Mouse (Mus musculus) c-Kit-positive CD71-negative TER-119-negative erythroid progenitor cells, embryonic 14.5 days (primary cell): ENCODE data around the gene Cox11.

Experiments used
- DNase-seq: peaks from one replicate; pipeline ENCODE4 v3.0.0-alpha.2; 2013; ENCODE audit warnings: low read depth

The Cox11 gene

DNA sequence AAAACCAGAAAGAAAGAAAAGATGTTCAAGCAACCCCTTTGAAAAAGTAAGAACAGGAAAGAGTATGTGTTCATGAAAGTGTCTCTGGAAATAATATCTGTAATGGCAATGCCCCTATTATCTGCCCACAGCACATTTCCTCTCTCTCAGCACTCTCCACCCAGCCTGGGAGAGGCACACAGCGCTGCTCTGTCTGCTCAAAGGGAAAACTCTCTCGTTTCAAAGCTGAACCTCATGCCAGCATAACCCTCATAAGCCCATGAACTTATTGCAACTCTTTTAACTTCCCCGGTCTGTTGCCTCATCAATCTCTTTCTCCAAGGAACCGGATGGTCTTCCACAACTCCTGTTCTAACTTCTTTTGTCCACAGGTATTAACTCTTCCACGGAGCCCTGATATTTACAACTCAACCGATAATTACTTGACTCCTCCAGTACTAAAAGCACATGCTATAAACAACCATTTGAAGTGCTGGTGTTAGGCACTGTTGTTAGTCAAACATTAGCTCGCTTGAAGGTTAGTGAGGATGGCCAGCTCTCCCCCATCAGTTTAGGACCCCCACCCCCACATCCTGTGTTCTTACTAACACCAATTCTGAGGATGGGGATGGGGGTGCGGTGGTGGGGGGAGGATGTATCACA is 26.5 kb downstream of the Cox11 start:
- no peak for DNase-seq

DNA sequence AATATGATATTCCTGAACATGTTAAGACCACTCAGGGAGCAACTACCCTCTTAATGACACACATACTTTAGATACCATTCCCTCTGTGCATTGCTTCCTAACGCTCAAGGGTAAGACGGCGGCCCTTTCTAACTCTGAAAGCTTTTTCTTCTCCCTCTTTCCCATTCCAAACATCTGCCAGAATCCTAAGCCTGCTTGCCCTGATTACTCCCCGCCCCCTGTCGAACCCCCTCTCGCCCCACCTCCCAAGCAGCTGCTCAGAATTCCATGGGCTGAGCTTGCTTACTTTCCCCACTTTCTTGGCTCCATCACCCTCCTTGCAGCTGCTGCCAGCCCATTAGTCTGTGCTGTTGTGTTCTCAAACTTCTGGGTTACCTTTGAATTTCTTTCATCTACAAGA is 27.2 kb downstream of the Cox11 start:
- no peak for DNase-seq

DNA sequence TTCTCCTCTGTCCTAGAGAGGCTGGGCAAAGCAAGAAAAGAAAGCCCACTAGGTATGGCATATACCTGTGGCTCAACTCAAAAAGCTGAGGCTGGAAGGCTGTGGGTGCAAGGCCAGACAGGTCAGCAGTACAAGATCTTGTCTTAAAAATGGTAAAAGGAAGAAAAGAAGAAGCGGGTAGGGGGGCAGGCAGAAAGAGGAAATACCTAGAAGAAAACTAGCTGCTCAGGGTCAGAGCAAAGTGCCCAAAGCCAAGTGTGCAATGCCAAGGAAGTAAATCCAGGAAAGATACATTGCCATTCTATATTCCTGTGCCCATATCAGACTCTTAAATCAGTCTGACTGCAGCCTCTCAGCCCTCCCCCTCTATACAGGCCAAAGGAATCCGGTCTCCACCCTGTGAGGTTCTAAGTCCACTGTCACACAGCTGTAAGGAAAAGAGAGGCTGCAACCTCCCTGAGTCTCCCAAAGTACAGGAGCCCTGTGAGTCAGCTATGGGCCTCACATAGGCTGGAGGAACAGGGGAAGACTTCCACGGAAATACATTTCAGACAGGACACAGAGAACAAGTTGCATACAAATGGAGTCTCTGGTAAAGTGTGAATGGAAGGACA is 28.3 kb downstream of the Cox11 start:
- DNase-seq: no peak

DNA sequence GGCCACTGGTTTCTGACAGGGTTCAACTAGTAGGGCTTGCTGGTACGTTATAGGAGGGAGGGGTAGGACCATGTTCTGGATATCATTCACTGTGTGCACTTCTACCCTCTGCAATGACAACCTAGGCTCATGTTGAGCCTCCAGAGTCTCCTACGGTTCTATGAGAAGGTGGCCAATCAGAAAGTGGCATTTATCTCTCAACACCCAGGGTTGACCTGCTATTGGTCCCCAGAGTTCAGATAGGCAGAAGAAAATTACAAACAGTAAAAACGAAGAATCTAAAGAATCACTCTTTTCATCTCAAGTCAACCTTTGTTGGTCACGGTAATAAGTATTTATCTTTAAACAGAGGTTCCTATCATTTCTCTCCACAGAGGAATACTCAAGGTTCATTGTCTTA is 28.9 kb downstream of the Cox11 start:
- no peak for DNase-seq

DNA sequence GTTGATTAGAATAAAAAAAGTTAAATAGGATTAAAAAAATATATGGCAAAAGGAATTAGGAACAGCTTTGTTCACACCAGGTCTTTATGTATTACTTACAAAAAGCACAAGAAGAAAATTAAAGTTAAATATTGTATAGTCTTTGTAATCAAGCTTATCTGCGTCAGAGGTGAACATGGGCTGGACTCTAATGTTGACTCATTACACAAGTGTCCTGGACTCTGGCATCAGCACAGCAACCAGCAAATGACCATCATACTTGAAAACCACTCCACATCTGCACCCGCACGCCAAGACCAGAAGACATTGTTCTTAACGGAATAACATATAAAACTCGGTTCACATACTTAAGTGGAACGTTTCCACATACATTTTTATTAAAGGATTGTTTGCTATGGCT is 29.4 kb downstream of the Cox11 start:
- no peak for DNase-seq

DNA sequence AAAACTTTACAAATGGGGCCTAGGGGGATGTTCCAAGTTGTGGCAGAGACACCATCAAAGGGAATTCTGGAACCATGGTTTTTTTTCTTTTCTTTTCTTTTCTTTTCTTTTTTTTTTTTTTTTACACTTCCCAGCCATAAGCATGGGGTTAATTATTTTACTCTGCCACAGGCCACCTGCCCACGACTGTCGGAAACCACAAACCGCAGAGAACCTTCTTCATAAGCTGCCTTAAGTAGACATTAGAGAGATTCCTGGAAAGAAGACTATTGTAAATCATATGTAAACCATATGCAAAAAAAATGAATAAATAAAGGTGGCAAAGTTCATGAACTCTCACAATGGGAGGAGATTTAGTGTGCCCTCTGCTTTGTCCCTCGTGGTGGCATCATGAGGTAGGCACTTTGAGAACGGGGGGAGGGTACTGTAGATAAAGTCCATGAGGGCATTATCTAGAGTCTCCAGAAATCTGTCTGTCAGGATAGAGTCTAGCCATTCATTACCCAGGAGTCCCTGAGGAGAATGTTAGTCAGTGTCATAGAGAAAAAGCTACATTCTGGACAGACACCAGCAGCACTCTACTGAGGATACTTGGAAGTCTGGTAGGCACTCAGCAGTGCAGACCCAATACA is 37.6 kb downstream of the Cox11 start:
- no peak for DNase-seq

DNA sequence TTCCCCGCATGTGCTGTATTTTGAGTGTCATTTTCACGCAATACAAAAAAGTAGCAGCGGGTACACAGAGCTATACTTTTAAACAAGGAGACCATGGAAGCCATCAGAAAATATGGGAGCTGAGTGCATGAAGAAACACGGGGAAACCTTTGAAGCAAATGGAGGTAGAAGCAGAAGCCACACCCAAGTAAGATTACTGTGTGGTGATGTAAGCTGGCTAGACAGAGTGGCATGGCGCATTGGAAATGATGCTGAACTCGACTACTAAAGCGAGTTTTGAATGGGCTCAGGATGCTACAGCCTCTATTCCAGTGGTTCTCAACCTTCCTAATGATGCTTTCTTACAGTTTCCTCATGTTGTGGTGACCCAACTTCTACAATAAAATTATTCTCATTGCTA is 39.1 kb downstream of the Cox11 start:
- DNase-seq: no peak

DNA sequence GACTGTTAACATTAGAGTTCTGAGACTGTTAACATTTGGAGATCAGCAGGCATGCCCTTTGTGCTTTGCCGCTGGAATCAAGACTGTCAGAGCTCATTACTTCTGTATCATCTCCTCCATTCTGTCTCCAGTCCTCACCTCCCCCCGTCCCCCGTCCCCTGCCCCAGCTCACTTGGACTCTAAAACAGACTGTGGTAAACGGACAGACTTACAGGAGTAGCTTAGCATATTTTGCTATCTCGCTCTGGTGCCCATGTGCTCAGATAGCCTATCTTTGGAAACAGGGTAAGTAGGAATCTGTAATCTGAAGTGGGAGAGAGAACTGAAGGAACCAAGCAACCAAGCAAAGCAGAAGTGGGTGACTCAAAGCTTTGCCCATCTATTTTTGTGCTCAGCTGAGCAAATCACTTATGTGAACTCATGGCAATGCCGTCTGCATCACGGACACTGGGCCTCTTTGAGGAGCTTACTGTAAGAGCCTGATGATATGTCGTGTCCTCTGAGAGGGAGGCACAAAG is 39.9 kb downstream of the Cox11 start:
- DNase-seq: no peak

DNA sequence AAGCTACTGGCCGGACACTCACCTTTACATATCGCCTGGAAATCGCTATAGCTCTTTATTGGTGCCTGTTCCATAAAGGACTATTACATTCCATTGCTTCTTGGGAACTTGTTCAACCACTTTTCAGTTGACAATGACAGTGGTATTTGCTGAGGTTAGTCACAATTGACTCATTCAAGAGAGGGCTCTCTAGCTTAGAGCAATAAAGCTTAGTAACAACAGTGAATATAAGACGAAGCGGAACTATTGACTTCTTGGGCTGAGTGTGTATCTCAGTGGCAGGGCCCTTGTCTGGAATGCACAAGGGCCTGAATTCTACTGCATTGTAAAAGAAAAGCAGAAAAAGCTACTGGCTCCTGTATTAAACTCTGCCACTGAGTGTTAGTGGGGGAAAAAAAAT is 40.6 kb downstream of the Cox11 start:
- no peak for DNase-seq

DNA sequence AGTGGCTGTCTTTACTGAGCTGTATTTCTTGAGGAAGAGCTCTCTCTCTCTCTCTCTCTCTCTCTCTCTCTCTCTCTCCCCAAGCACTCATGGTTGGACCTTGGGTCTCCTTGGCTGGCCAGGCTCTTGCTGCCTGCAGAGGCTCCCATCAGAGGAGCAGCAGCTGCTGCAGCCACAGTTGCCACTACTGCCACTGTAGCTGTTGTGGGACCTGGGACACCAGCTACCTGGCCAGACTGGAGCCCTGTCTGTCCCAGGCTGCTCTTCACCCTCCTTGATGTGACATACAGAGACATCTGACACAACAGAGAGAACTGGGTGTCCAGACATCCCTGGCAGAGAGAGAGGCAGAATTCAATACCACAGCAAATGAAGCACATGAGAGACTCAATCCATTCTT is 43.2 kb downstream of the Cox11 start:
- DNase-seq: no peak

DNA sequence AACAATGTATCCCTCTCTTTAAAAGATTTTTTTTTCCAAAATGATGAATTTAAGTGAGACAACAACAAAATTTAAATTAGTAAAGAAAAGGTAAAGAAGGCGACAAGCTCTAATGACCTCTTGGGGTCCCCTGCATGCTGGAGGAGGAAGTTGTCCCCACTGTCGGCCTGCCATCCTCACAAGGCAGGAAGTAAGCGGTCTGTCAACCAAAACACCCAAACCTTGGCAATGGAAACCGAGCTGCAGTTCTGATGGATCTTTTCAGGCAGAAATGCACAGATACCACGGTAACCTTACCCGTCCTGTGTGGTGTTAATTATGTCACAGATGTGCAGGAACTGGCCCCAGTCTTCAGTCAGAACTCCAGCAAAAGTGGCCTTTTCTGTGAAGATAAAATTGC is 46.8 kb downstream of the Cox11 start:
- no peak for DNase-seq

DNA sequence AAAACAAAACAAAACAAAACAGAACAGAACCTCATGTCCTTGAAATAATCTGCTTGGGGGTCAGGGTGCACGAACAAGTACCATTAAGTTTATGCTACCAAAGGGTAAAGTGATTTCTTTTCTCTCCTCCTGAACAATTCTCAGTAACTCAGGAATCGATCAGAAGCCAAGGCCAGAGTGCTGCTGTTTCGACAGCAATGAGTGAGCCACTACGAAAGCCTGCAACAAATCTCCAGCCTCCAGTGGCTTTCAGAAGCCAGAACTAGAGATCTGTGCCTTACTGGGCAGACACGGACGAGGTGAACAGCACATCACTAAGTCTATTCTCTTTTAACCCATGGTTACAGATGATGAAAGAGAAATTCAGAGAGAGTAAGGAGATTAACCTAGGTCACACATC is 47.2 kb downstream of the Cox11 start:
- no peak for DNase-seq

DNA sequence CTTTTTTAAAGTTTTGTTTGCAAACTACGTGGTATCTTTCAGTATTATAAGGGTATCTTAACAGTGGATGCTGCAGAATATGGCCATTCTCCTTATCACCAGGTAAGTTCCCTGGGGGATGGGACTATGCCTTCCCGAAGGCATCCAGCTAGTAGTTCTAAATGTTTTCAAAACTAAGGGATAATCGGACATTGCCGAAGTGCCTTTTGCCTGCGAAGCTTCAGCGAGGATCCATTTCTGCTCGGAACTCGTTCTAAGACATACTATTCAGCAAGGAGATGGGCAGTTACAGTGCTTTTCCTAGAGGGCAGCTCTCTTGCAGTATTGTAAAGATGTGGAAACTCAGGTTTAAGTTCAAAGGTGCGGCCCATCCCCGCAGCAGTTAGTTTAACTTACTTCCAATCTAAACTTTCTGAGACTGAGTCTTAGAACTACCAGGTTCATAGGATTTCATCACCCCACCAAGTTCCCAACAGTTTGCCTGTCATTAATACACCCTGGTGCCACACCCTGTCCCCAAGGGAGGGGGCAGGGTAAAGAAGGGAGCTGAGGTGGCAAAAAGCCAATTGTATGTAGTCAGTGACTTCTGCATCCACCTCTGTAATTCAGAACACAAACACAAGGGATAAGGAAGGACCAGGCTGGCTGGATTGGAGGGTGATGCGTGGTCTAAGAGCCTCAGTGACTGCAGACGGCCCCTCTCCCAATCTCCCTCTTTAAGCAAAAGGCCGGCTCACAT is 48.5 kb downstream of the Cox11 start:
- no peak for DNase-seq

DNA sequence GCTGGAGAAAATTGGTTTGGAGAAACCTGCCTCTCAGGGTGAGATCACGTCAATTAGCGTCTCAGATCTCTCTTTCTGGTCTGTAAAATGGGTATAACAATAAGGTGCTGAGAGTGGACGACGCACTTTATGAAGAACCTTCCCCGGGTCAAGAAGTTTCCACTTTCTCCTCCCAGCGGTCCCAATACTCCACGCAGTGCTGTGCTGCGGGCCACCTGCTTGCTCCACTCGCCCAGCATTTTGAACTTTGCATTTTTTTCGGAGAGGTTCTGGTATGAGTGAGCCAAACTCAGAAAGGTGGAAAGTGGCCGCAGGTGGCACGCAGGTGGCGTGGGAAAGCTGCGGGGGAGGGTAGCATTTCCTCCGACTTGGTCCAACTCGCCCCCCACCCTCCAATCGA is 49.1 kb downstream of the Cox11 start:
- DNase-seq: no peak

DNA sequence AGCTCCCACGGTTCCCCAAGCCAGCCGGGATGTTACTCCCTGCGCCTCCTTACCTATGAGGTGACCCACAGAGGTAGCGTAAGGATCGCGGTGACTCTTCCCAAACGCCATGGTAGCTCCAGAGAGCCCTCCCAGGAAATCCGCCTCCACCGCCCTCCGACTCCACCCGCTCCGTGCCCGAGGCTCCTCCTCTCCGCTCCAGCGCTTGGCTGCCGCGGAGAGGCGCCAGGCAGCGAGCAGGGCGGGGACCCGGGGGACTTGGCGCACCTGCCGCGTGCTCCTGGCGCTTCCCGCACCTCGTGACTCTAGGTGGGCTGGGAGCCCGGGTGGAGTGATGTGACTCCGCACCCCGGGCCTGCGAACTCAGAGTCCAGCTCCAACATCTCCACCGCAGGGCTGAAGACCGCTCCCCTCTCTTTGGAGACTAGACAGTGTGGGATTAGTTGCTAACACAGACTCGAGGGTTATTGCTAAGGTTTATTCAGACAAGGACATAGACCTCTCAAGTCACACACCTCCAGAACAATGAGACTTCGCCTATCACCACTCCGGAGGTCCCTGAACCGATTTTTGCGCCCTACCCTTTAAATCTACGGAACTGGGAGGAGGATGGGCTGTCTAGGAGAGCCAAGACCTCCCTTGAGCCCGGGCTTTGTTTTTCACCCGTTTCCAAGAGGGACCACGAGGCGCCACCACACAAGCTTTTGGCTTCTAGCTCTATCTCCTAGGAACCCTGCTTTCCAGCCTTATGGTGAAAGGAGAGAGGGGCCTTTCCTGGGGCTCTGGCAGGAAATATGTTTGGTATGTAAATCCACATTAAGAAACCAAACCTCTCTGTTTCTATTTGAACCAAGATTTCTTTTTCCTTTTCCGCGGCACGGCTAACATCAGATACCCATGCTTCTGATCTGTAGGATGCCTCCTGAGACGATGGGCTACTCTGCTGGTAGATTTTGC is 49.8 kb downstream of the Cox11 start, which contains the start of gene Tom1l1:
Gene Tom1l1, minus strand, starts transcription at position 907 of the 957 bp plus-strand sequence.
- DNase-seq: no peak

DNA sequence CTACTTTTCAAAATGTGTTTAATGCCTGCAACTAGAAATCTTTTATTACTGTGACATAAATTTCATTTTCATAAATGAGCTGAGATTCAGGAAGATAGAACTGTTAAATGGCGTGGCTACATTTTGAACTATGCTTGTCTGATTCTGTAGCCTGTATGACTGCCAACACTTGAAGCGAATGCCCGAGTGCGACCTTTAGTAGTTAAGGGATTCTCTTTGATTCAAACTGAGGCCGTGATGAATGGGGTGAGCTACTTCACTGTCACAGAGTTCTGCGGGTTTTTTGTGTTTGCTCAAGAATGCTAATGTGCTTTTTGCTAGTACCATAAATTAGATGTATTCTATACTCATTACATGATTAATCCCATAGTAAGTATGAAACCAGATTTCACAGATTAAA is 52.4 kb downstream of the Cox11 start:
- DNase-seq: no peak

DNA sequence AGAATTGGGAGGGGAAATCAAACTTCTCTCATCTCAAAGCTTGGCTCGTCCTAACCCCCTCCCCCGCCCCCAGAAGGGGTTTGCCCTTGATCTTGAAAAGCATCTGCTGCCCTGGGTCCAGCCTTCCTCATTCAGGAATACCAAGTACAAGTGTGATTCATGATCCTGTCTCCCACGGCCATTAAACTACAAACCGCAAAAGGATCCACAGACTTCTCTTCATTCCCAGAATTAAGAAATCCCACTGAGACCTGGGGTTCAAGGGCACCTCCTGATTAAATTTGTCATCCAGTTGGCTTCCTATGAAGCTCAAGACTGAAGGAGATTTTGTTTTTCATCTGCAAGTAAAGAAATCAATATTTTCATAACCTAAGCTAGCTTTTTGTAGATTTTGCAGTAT is 56.2 kb downstream of the Cox11 start:
- no peak for DNase-seq
